Mouse (Mus musculus) CH12.LX (cell line): ENCODE data around the gene 2700081O15Rik. TPM values are rescaled to one million over a fixed set of nuclear protein-coding genes. Genes with fewer than 3 reads are reported as not detected.

Experiments used
- DNase-seq: peaks from one replicate; pipeline ENCODE4 v3.0.0-alpha.2; 2013; ENCODE audit errors: extremely low read depth
- H3K27ac ChIP-seq: 2 replicates; pipeline ENCODE4 v1.5.1; 2012; ENCODE audit warnings: low read depth, mild to moderate bottlenecking, control low read depth, moderate library complexity; ENCODE audit not compliant: insufficient read depth
- H3K27me3 ChIP-seq: replicated peaks from 2 replicates; pipeline ENCODE3; 2012; ENCODE audit warnings: inconsistent platforms
- H3K36me3 ChIP-seq, 2 experiments: replicated peaks in 1 of 2; 2 replicates each; pipeline versions ENCODE3 to v1.6.1; 2012; ENCODE audit warnings: inconsistent platforms in 1 of 2, low read length in 1 of 2, mild to moderate bottlenecking in 1 of 2, mixed read lengths in 1 of 2, moderate library complexity in 1 of 2; ENCODE audit not compliant: control insufficient read depth in 1 of 2, insufficient read depth in 1 of 2
- H3K4me1 ChIP-seq, 2 experiments: 2 replicates each; pipeline ENCODE4 v1.6.1; 2012; ENCODE audit warnings: inconsistent platforms in 1 of 2, moderate library complexity in 1 of 2; ENCODE audit not compliant: insufficient read depth in 2 of 2, control insufficient read depth in 1 of 2
- H3K4me2 ChIP-seq: 2 replicates; pipeline ENCODE4 v1.6.1; 2012; ENCODE audit warnings: low read depth, mild to moderate bottlenecking, control low read depth; ENCODE audit not compliant: poor library complexity, insufficient read depth, severe bottlenecking
- H3K4me3 ChIP-seq, 3 experiments: fragments of 150-350 bp in 1 of 3; sonication (generic) in 1 of 3; replicated peaks in 1 of 3; 2 replicates each; pipeline versions ENCODE3 to v1.5.1; 2011 to 2012; ENCODE audit warnings: low read depth in 2 of 3, low read length in 2 of 3, mild to moderate bottlenecking in 2 of 3, moderate library complexity in 2 of 3, control low read depth in 1 of 3, improper control_type of control experiment in 1 of 3, inconsistent platforms in 1 of 3, mixed read lengths in 1 of 3; ENCODE audit not compliant: poor library complexity in 1 of 3
- H3K79me2 ChIP-seq: replicated peaks from 2 replicates; pipeline ENCODE4 v1.6.1; 2012; ENCODE audit warnings: mild to moderate bottlenecking, moderate library complexity; ENCODE audit not compliant: control insufficient read depth, poor library complexity, insufficient read depth, severe bottlenecking; ENCODE audit errors: extremely low read depth
- H3K9ac ChIP-seq: 2 replicates; pipeline ENCODE4 v1.6.1; 2012; ENCODE audit warnings: low read depth, mild to moderate bottlenecking, control low read depth, moderate library complexity; ENCODE audit not compliant: insufficient read depth
- H3K9me3 ChIP-seq: replicated peaks from 2 replicates; pipeline ENCODE3; 2012; ENCODE audit warnings: low read length, inconsistent platforms, mixed read lengths
- CHD2 ChIP-seq: IDR thresholded peaks from 2 replicates; pipeline ENCODE4 v1.6.1; 2011; ENCODE audit warnings: low read length, improper control_type of control experiment
- CTCF ChIP-seq, 2 experiments: IDR thresholded peaks in 1 of 2; conservative IDR thresholded peaks in 1 of 2; 2 replicates each; pipeline ENCODE4 v1.5.1; 2011 to 2012; ENCODE audit warnings: low read depth in 2 of 2, low read length in 2 of 2, improper control_type of control experiment in 1 of 2, inconsistent platforms in 1 of 2, mild to moderate bottlenecking in 1 of 2, moderate library complexity in 1 of 2
- ELF1 ChIP-seq: IDR thresholded peaks from 2 replicates; pipeline ENCODE4 v1.6.1; 2014; ENCODE audit warnings: low read depth, mild to moderate bottlenecking, inconsistent platforms, low read length, improper control_type of control experiment
- ETS1 ChIP-seq: conservative IDR thresholded peaks from 2 replicates; pipeline ENCODE4 v1.6.1; 2012; ENCODE audit warnings: low read depth, mild to moderate bottlenecking, inconsistent platforms, low read length, improper control_type of control experiment, moderate library complexity
- KAT2A ChIP-seq: IDR thresholded peaks from 2 replicates; pipeline ENCODE4 v1.6.1; 2012; ENCODE audit warnings: low read length, improper control_type of control experiment, inconsistent platforms; ENCODE audit not compliant: insufficient replicate concordance
- MAX ChIP-seq: IDR thresholded peaks from 2 replicates; pipeline ENCODE4 v1.6.1; 2011; ENCODE audit warnings: low read length, improper control_type of control experiment
- MEF2A ChIP-seq: IDR thresholded peaks from 2 replicates; pipeline ENCODE4 v1.6.1; 2014; ENCODE audit warnings: low read depth, mild to moderate bottlenecking, inconsistent platforms, low read length, improper control_type of control experiment, borderline replicate concordance
- MXI1 ChIP-seq: IDR thresholded peaks from 2 replicates; pipeline ENCODE4 v1.6.1; 2011; ENCODE audit warnings: mild to moderate bottlenecking, low read depth, low read length, improper control_type of control experiment
- MYC ChIP-seq: IDR thresholded peaks from 2 replicates; pipeline ENCODE4 v1.6.1; 2011; ENCODE audit warnings: low read depth, mild to moderate bottlenecking, improper control_type of control experiment, low read length
- NRF1 ChIP-seq: IDR thresholded peaks from 2 replicates; pipeline ENCODE4 v1.6.1; 2014; ENCODE audit warnings: low read depth, mild to moderate bottlenecking, inconsistent platforms, low read length, improper control_type of control experiment, moderate library complexity
- PAX5 ChIP-seq: IDR thresholded peaks from 2 replicates; pipeline ENCODE4 v1.6.1; 2012; ENCODE audit warnings: low read length, inconsistent platforms, mixed read lengths
- POLR2AphosphoS2 ChIP-seq: IDR thresholded peaks from 2 replicates; pipeline ENCODE4 v1.6.1; 2011; ENCODE audit warnings: low read depth, low read length, improper control_type of control experiment
- SMC3 ChIP-seq: IDR thresholded peaks from 2 replicates; pipeline ENCODE4 v1.6.1; 2011; ENCODE audit warnings: low read depth, low read length, improper control_type of control experiment
- TBP ChIP-seq: conservative IDR thresholded peaks from 2 replicates; pipeline ENCODE4 v1.6.1; 2011; ENCODE audit warnings: low read depth, low read length, improper control_type of control experiment
- UBTF ChIP-seq: IDR thresholded peaks from 2 replicates; pipeline ENCODE4 v1.6.1; 2012; ENCODE audit warnings: low read depth, mild to moderate bottlenecking, inconsistent platforms, low read length, improper control_type of control experiment, moderate library complexity
- ZMIZ1 ChIP-seq: IDR thresholded peaks from 2 replicates; pipeline ENCODE4 v1.6.1; 2012; ENCODE audit warnings: low read depth, mild to moderate bottlenecking, inconsistent platforms, low read length, improper control_type of control experiment
- dilution Hi-C: fragments of 300-500 bp; cut with MboI; formaldehyde crosslinking; loops from 2 replicates; pipeline ENCODE4 v1.14.3; 2020; ENCODE audit warnings: low sequenced_read_pairs; ENCODE audit not compliant: extremely low pct_unique_long_range_greater_than_20kb, extremely low pct_ligation_motif_present
- in situ Hi-C: fragments of 300-500 bp; cut with MboI; formaldehyde crosslinking; loops from 3 replicates; pipeline ENCODE4 v1.14.3; 2019; ENCODE audit warnings: low sequenced_read_pairs, low pct_ligation_motif_present, low pct_unique_long_range_greater_than_20kb, mixed read lengths
- polyA plus RNA-seq: library from polyadenylated mRNA; unstranded; fragments of >175 nt; gene quantifications from 2 replicates; pipeline ENCODE4 v1.2.1, GENCODE M21; 2012; ENCODE audit warnings: low read depth; ENCODE audit not compliant: insufficient read length
- total RNA-seq, 2 experiments: library from RNA; depleted of rRNA; stranded (reverse); fragments of 300-350 nt in 1 of 2; fragments of >200 nt in 1 of 2; gene quantifications; 2 replicates each; pipeline ENCODE4 v1.2.3; 2012 to 2014

The 2700081O15Rik gene
- total and polyA plus RNA-seq, 3 experiments, result 7.2 to 12.3 (median 9.8) TPM

GRCm38 (mm10) chr19:7381906-7382247, 35.5 kb upstream of the 2700081O15Rik start:
- H3K9me3 ChIP-seq, result no peaks in the 10 kb centered on the region
- H3K9ac ChIP-seq, result peak overlapping the region; percentile 79
- peak overlapping the region; percentile 53 for H3K4me2 ChIP-seq
- DNase-seq, result no peak
- in situ Hi-C loops, result no loop called here
- H3K27me3 ChIP-seq, result no peaks in the 10 kb centered on the region
- peaks cover 8 to 44% of the 10 kb centered on the region in 2 experiments for H3K4me1 ChIP-seq
- dilution Hi-C loops, result no loop called here
- TF ChIP-seq POLR2AphosphoS2 (no peak), NRF1 (no peak), MYC (no peak), SMC3 (no peak), KAT2A (no peak), UBTF (no peak), ETS1 (no peak), CTCF (conservative IDR thresholded peaks at IDR 0.05 in 1 of 2, IDR thresholded peaks at IDR 0.05 in 1 of 2; ENCODE audit: low read depth in 2 of 2, low read length in 2 of 2) (no peak)
- no peak overlapping the region for H3K27ac ChIP-seq
- H3K79me2 ChIP-seq, result peaks cover 9% of the 10 kb centered on the region; the same call in 1 of the 2 replicates
- H3K36me3 ChIP-seq, result peaks cover 3 to 10% of the 10 kb centered on the region in 2 experiments
- H3K4me3 ChIP-seq, result peak overlapping the region; percentile 72 to 87 (median 75)

GRCm38 (mm10) chr19:7382248-7382902, 35.0 kb upstream of the 2700081O15Rik start:
- dilution Hi-C loops, result no loop called here
- Histone ChIP-seq H3K9ac (peak overlapping the region; percentile 79), H3K4me3 (peak overlapping the region; percentile 72 to 87 (median 75)), H3K9me3 (no peaks in the 10 kb centered on the region)
- DNase-seq, result peak; percentile 18
- TF ChIP-seq MEF2A (no peak), MXI1 (no peak), MAX (no peak), TBP (no peak), CHD2 (no peak), ZMIZ1 (no peak), ELF1 (0 out of 2 replicates have a peak, but pooled peaks have one; percentile 23), PAX5 (no peak)
- TF ChIP-seq, all 38 proteins: peak for 1
- H3K4me1 ChIP-seq, result peaks cover 8 to 44% of the 10 kb centered on the region in 2 experiments
- H3K36me3 ChIP-seq, result peaks cover 3 to 9% of the 10 kb centered on the region in 2 experiments
- peak overlapping the region; percentile 53 for H3K4me2 ChIP-seq
- H3K27ac ChIP-seq, result no peak overlapping the region
- no peaks in the 10 kb centered on the region for H3K27me3 ChIP-seq
- peaks cover 9% of the 10 kb centered on the region; the same call in 1 of the 2 replicates for H3K79me2 ChIP-seq
- in situ Hi-C loops, result no loop called here
